Mouse (Mus musculus) heart, adult 10 weeks (tissue): Measurements from ENCODE around the gene 1700010I14Rik. TPM values are rescaled to one million over a fixed set of nuclear protein-coding genes. Genes with fewer than 3 reads are reported as not detected.

Experiments used
- polyA plus RNA-seq: library from polyadenylated mRNA; stranded (reverse); fragments of 350-450 nt; fragmentation: Illumina TruSeq; extraction: RNeasy Lipid Tissue Mini Kit (QIAGEN cat#74804); gene quantifications from one replicate; pipeline ENCODE4 v1.2.3, GENCODE M21; 2014; ENCODE audit warnings: low read depth, low replicate concordance

The 1700010I14Rik gene
- not detected for polyA plus RNA-seq

GRCm38 (mm10) chr17:8988119-8988807, at the start of gene 1700010I14Rik:
Gene 1700010I14Rik, plus strand, starts transcription at chr17:8988333.

